Mouse (Mus musculus): ENCODE data around the gene BC048562. TPM values are rescaled to one million over a fixed set of nuclear protein-coding genes. Genes with fewer than 3 reads are reported as not detected.

Gene BC048562
- polyA plus RNA-seq, 1 experiment, result not detected

DNA sequence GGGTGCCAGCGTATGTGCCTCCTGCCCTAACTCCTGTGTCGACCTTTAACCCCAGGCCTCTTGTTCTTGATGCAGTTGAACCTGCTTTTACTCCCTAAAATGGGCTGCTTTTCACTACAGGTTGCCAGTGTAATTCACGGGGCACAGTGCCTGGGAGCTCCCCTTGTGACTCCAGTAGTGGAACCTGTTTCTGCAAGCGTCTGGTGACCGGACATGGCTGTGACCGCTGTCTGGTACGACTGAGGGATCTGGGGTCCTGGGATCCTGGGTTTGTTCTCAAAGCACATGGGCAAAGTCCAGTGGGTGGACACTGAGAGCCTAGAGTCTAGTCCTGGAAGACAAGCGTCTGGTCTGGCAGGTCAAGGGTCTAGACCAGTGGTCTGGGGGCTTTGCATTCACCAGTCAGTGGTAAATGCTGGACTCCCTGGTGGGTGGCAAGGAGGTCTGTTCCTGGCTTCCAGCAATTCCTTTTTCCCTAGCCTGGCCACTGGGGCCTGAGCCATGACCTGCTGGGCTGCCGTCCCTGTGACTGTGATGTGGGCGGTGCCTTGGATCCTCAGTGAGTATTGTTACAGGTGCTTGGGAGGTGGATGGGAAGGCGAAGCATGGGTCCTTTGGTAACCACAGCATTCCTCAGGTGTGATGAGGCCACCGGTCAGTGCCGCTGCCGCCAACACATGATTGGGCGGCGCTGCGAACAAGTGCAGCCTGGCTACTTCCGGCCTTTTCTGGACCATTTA, 46.9 kb downstream of the BC048562 start:
- TF ChIP-seq GATA1 (IDR thresholded peaks at IDR 0.05; ENCODE audit: low read length), result no peak

DNA sequence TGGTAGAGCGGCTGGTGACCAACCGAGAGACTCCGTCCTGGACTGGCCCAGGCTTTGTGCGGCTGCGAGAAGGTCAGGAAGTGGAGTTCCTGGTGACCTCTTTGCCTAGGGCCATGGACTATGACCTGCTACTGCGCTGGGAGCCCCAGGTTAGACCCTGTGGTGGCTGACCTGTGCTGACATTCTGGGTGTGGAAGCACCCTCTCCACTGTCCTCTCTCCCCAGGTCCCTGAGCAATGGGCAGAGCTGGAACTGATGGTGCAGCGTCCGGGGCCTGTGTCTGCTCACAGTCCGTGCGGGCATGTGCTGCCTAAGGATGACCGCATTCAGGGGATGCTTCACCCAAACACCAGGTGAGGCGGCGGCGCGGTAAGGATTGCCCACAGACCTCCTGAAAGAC, 47.7 kb downstream of the BC048562 start:
- TF ChIP-seq GATA1 (IDR thresholded peaks at IDR 0.05; ENCODE audit: low read length), result no peak

DNA sequence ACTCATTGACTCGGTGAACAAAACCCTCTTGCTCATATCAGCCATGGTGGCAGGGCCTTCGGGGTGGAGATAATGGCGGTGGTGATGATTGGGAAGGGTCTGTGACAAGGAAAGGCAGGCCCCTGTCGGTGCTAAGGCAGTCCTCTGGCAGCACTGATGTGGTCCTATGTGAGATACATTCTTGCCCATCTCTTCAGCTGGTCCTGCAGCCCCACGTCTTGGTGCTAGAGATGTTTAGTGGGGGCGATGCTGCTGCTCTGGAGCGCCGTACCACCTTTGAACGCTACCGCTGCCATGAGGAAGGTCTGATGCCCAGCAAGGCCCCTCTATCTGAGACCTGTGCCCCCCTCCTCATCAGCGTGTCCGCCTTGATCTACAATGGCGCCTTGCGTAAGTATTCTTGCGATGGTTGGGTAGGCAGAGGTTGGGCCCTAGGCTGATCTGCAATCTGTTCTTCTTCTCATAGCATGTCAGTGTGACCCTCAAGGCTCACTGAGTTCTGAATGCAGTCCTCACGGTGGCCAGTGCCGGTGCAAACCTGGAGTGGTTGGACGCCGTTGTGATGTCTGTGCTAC, 49.1 kb downstream of the BC048562 start:
- no peak for TF ChIP-seq GATA1 (IDR thresholded peaks at IDR 0.05; ENCODE audit: low read length)

DNA sequence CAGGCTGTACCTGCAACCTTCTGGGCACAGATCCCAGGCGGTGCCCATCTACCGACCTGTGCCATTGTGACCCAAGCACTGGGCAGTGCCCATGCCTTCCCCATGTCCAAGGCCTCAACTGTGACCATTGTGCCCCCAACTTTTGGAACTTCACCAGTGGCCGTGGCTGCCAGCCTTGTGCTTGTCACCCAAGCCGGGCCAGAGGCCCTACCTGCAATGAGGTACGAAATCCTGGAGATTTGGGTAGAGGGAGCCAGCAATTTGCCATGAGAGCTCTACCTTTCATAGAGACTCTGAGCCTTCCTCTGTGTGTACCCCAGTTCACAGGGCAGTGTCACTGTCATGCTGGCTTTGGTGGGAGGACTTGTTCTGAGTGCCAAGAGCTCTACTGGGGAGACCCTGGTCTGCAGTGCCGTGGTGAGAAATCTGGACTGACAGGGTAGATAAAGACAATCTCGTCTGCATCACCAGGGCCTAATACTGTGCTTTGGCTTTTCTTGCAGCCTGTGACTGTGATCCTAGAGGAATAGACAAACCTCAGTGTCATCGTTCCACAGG, 50.8 kb downstream of the BC048562 start:
- TF ChIP-seq GATA1 (IDR thresholded peaks at IDR 0.05; ENCODE audit: low read length), result no peak

DNA sequence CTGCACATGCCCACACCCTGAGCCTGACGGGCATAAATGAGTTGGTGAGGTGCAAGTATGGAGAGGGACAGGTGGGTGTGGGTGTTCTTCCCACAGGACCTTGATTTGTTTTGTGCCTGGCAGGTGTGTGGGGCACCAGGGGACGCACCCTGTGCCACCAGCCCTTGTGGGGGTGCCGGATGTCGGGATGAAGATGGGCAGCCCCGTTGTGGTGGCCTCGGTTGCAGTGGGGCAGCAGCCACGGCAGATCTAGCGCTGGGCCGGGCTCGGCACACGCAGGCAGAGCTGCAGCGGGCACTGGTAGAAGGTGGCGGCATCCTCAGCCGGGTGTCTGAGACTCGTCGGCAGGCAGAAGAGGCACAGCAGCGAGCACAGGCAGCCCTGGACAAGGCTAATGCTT, 52.1 kb downstream of the BC048562 start:
- no peak for TF ChIP-seq GATA1 (IDR thresholded peaks at IDR 0.05; ENCODE audit: low read length)

DNA sequence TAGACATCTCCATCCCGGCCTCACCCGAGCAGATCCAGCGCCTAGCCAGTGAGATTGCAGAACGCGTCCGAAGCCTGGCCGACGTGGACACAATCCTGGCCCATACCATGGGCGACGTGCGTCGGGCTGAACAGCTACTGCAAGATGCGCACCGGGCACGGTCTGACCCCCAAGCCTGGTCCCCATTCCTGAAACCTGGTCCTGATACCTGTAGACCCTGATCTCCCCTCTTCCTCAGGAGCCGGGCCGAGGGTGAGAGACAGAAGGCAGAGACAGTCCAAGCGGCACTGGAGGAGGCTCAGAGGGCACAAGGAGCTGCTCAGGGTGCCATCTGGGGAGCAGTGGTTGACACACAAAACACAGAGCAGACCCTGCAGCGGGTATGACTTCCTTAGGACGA, 52.9 kb downstream of the BC048562 start:
- TF ChIP-seq GATA1 (IDR thresholded peaks at IDR 0.05; ENCODE audit: low read length), result no peak

DNA sequence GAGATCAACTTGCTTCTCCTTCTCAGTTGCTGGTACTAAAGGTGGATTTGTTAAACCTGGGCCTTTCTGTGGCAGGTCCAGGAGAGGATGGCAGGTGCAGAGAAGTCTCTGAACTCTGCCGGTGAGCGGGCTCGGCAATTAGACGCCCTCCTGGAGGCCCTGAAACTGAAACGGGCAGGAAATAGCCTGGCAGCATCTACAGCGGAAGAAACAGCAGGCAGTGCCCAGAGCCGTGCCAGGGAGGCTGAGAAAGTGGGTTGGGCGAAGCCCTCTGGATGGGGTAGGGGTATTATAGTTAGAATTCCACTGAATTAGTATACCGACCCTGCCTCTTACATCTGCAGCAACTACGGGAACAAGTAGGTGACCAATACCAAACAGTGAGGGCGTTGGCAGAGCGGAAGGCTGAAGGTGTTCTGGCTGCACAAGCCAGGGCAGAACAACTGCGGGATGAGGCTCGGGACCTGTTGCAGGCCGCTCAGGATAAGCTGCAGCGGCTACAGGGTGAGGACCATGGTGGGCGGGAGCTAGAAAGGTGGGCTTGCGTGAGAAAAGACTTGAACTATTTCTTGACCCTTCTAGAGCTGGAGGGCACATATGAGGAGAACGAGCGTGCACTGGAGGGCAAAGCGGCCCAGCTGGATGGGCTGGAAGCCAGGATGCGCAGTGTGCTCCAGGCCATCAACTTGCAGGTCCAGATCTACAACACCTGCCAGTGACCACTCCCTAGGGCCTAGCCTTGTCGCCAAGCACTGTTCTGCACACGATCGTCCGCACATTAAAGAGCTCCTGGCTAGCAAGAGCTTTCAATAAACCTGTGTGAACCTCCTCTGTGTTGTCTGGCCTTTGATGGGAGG, 53.6 kb downstream of the BC048562 start:
- no peak for TF ChIP-seq GATA1 (IDR thresholded peaks at IDR 0.05; ENCODE audit: low read length)

DNA sequence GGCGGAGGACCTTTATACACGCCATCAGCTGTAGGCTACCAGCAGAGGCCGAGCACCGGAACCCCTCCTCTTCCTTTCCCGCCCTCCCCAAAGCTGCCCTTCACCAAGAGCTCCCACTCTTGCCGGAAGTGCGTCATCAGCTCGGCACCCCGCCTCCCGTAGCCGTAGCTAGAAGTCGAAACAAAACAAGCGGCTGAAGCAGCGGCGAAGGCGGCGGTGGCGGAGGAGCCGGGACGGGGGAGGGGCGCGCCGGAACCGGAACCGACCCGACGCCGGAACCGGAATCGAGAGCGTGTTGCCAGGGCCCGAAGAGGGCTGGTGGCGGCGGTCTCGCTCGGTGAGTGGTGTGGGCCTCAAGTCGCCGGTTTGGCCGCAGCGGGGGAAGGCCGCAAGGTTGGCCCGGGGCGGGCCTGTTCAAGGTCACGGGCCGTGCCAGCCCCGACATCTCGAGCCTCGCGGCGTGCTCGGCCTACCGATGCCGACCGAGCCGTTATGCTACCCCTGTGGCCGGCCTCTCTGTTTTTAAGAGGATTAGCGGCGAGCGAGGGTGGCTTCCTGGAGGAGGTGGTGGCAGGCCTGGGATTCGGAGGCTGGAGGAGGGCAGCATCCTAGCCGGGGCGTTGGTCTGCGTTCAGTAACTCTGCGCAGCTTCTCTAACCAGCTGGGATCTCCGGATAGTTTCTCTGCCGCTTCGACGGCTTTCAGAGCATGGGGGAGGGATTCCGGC, 54.4 kb downstream of the BC048562 start, which contains the start of gene Usp19:
Usp19 (plus strand) TSS at position 44 of the 727 bp plus-strand sequence.
- no peak for TF ChIP-seq GATA1 (IDR thresholded peaks at IDR 0.05; ENCODE audit: low read length)

DNA sequence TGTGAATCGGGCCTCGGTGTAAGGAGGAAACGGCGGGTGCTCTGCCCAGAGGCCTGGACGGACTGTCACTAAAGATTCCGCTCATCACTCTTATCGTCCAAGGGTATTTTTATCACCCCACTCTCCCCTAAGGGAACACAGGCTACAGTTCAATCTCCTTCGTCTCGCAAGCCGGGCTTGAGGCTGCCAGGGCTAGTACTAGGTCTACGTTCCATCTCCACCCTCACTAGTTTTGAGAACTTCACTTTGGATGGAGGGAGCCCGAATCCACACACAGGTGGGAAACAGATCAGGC, 55.0 kb downstream of the BC048562 start:
- TF ChIP-seq GATA1 (IDR thresholded peaks at IDR 0.05; ENCODE audit: low read length), result no peak

DNA sequence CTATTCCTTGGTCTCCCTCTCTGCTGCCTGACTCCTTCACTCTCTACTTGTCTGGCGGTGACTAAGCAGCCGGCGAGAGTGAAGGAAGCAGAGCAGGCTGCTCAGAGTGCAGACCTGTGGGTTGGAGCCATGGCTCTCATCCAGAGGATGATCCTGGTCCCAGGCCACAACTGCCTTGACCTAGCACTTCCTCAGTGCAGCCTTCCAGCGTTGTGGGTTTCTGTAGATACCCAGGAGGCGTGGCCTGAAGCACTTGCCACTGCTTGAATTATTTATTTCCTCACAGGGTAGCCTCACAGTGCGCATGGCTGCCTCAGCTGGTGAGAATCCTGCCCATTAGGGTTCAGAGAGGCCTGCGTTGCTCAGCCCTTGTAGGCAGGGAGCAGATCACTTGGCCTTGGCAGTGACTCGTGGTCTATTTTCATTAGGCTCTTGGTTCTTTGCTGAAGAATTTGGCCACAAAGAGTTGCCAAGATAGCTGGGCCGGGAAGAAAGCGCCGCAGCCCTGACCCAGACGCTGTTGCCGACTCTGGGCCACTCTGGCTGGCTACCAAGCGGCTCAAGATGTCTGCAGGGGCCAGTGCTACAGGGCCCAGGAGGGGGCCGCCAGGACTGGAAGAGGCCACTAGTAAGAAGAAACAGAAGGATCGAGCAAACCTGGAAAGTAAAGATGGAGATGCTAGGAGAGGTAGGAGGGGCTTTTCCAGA, 55.9 kb downstream of the BC048562 start:
- TF ChIP-seq GATA1 (IDR thresholded peaks at IDR 0.05; ENCODE audit: low read length), result no peak

DNA sequence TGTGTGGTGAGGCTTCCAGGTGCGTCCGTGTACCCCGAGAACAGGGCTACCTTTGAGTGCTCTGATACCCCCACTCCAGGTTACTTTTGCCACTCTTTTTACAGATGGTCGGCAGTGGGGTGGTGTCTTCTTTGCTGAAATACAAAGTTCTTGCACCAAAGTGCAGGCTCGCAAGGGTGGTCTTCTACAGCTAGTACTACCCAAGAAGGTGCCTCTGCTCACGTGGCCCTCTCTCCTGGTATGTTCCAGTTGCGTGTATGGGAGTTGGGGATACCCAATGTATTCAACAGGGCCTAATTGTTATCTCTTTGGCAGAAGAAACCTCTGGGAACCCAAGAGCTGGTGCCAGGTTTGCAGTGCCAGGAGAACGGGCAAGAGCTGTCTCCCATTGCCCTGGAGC, 57.0 kb downstream of the BC048562 start:
- TF ChIP-seq GATA1 (IDR thresholded peaks at IDR 0.05; ENCODE audit: low read length), result no peak

DNA sequence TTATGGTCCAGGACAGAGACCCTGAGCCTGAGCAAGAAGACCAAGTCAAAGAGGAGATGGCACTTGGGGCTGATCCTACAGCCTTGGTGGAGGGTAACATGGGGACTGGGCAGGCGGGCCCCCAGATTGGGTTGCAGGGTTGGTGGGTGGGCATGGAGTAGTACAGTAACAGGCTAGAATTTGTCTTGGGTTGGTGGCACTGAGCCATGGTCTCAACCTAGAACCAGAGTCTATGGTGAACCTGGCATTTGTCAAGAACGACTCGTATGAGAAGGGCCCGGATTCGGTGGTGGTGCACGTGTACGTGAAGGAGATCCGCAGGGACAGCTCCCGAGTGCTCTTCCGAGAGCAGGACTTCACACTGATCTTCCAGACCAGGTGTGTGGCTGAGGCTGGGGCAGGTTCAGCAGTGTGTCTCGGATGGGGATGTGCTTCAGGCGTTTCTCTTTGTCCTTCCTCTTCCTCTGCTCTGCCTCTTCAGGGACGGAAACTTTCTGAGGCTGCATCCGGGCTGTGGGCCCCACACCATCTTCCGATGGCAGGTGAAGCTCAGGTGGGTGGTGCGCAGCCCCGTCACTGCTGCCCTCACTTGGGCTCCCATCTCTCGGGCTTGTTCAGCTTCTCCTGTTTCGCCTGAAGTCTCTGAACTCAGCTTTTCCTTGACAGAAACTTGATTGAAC, 58.0 kb downstream of the BC048562 start:
- TF ChIP-seq GATA1 (IDR thresholded peaks at IDR 0.05; ENCODE audit: low read length), result no peak

DNA sequence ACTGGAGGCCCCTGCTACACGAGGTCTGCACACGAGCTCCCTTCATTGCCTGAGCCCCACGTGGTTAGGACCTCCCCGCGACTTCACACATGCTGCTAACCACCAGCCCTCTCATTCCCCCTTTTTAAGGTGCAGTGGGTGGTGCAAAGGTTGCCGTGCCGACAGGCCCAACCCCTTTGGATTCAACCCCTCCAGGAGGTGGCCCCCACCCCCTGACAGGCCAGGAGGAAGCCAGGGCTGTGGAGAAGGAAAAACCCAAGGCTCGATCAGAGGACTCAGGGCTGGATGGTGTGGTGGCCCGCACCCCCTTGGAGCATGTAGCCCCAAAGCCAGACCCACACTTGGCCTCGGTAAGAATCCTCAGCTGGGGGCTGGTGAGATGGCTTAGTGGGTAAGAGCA, 58.6 kb downstream of the BC048562 start:
- no peak for TF ChIP-seq GATA1 (IDR thresholded peaks at IDR 0.05; ENCODE audit: low read length)

Other genes with a start within 250 kb of the BC048562 start
- gene Bsn, start 246.1 kb upstream of the BC048562 start, polyA plus RNA-seq (2012), result 5.2 and 8.1 TPM in 2 replicates
- gene Dag1, start 172.5 kb upstream of the BC048562 start, polyA plus RNA-seq (2012), result 20.0 and 21.9 TPM in 2 replicates
- 0.13 and 0.14 TPM in 2 replicates for gene Nicn1, start 146.1 kb upstream of the BC048562 start, polyA plus RNA-seq (2012)
- gene Amt, start 139.6 kb upstream of the BC048562 start, polyA plus RNA-seq (2012), result not detected in 2 replicates
- 120 and 154 TPM in 2 replicates for gene Rhoa, start 130.4 kb upstream of the BC048562 start, polyA plus RNA-seq (2012)
- 1.4 and 2.4 TPM in 2 replicates for gene Tcta, start 130.3 kb upstream of the BC048562 start, polyA plus RNA-seq (2012)
- 350 and 513 TPM in 2 replicates for gene Gpx1, start 97.6 kb upstream of the BC048562 start, polyA plus RNA-seq (2012)
- gene Usp4, start 88.6 kb upstream of the BC048562 start, polyA plus RNA-seq (2012), result 34.7 and 107 TPM in 2 replicates
- gene 1700102P08Rik, start 43.7 kb upstream of the BC048562 start, polyA plus RNA-seq (2012), result 0.51 and 0.69 TPM in 2 replicates
- gene Ccdc36, start 8.0 kb upstream of the BC048562 start, polyA plus RNA-seq (2012), result not detected in 2 replicates
- gene Ccdc71, start 24.0 kb downstream of the BC048562 start, polyA plus RNA-seq (2012), result 26.4 and 34.2 TPM in 2 replicates
- 195 and 224 TPM in 2 replicates for gene Klhdc8b, start 25.1 kb downstream of the BC048562 start, polyA plus RNA-seq (2012)
- gene Lamb2, start 43.3 kb downstream of the BC048562 start, polyA plus RNA-seq (2012), result 0.05 and 0.25 TPM in 2 replicates
- gene Usp19, start 54.1 kb downstream of the BC048562 start, polyA plus RNA-seq (2012), result 101 and 102 TPM in 2 replicates
- 35.0 and 132 TPM in 2 replicates for gene Qars, start 71.2 kb downstream of the BC048562 start, polyA plus RNA-seq (2012)
- gene Qrich1, start 80.3 kb downstream of the BC048562 start, polyA plus RNA-seq (2012), result 87.8 and 118 TPM in 2 replicates
- 146 and 164 TPM in 2 replicates for gene Impdh2, start 123.8 kb downstream of the BC048562 start, polyA plus RNA-seq (2012)
- 17.2 and 26.6 TPM in 2 replicates for gene Ndufaf3, start 131.0 kb downstream of the BC048562 start, polyA plus RNA-seq (2012)
- 76.1 and 91.0 TPM in 2 replicates for gene Dalrd3, start 133.4 kb downstream of the BC048562 start, polyA plus RNA-seq (2012)
- 14.2 and 27.4 TPM in 2 replicates for gene Wdr6, start 142.3 kb downstream of the BC048562 start, polyA plus RNA-seq (2012)
- gene P4htm, start 161.2 kb downstream of the BC048562 start, polyA plus RNA-seq (2012), result 6.3 and 8.0 TPM in 2 replicates
- gene Arih2, start 212.9 kb downstream of the BC048562 start, polyA plus RNA-seq (2012), result 126 and 161 TPM in 2 replicates
- 5.0 and 6.0 TPM in 2 replicates for gene Slc25a20, start 225.6 kb downstream of the BC048562 start, polyA plus RNA-seq (2012)

Measured in G1E-ER4 (cell line).